Mouse (Mus musculus): ENCODE results near the gene Scmh1.

DNA sequence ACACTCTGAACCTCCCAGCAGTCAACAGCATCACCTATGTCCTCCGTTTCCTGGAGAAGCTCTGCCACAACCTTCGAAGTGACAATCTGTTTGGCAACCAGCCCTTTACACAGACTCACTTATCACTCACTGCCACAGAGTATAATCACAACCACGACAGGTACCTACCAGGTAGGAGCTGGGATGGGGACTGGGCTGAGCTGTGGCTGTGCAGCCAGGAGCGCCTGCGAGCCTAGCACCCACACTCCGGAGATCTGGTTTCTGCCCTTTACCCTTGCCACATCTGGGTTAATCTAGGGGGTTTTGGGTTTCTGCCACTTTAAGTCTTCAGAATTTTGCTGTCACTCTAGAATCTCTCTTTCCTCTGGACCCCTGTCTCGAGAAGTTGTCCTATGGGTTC is 111.8 kb downstream of the Scmh1 start:
- TF ChIP-seq EP300 (IDR thresholded peaks at IDR 0.05; ENCODE audit: low read depth), result no peak
- TF ChIP-seq CTCF (IDR thresholded peaks at IDR 0.05; ENCODE audit: low read depth), result no peak

Data from liver, postnatal 0 days (tissue).